Mouse (Mus musculus) liver, postnatal 0 days (tissue): Measurements from ENCODE around the gene Mef2c.

Experiments used
- CTCF ChIP-seq: sonication (generic); IDR thresholded peaks from 2 replicates; pipeline ENCODE4 v1.5.1; 2016; ENCODE audit warnings: antibody characterized with exemption, low read depth
- EP300 ChIP-seq: IDR thresholded peaks from 2 replicates; pipeline ENCODE4 v1.6.1; 2016; ENCODE audit warnings: antibody characterized with exemption, low read depth, mild to moderate bottlenecking

- TF ChIP-seq CTCF: no peak
- no peak for TF ChIP-seq EP300
Observed at GRCm38 (mm10) chr13:83651941-83652548, 148.2 kb downstream of the Mef2c start.
